ENCODE assay signal across 8 mouse cellular contexts in the genomic region with DNA sequence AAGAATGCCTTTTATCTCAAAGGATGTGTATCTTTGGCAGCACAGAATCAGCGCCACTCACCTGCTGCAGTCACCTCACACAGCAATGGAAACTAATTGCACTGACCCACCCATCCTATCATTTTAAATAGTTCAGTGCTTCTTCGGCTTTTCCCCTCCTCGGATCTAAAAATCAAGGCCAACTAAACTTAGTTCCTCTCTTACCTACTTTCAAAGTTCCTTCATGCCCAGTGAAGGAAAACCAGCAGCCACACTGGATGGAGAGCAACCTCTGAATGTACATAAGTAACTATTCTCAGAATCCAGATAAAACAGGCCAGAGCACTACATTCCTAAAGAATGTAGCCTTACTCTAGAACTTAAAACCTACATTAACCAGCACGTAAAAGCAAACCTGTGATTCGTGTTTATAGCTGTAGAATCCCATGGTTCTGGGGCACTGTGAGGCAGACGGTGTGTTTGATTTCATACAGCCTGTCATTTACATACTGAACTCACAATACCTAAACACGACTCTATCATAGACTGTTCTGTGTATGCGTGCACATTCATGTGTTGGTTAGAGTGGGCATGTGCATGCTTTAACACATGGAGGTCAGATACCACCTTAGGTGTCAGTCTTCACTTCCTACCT. TPM values are rescaled to one million over a fixed set of nuclear protein-coding genes. Genes with fewer than 3 reads are reported as not detected.
DNase-seq lines count a peak whose midpoint lies in the region; ATAC-seq and TF ChIP-seq lines count a peak whose summit lies in the region.

No protein-coding gene starts in this region.

- H3K4me3 ChIP-seq in lung, embryonic 14.5 days (ENCODE audit: low read depth, low read length), result peak overlapping the region; percentile 61
- no peak overlapping the region for H3K4me3 ChIP-seq in forebrain, embryonic 11.5 days (ENCODE audit: low read depth, low read length)
- H3K4me3 ChIP-seq in limb, embryonic 10.5 days, result peak overlapping the region; percentile 78
- peak overlapping the region; percentile 81 for H3K4me3 ChIP-seq in neural tube, embryonic 13.5 days

- peaks cover 14% of the 10 kb centered on the region for H3K4me1 ChIP-seq in lung, embryonic 14.5 days (ENCODE audit: insufficient read depth)
- peaks cover 18% of the 10 kb centered on the region for H3K4me1 ChIP-seq in forebrain, embryonic 11.5 days (replicated peaks; ENCODE audit: control insufficient read depth, insufficient read depth, low read length)
- peaks cover 35% of the 10 kb centered on the region for H3K4me1 ChIP-seq in limb, embryonic 10.5 days
- peaks cover 57% of the 10 kb centered on the region for H3K4me1 ChIP-seq in neural tube, embryonic 13.5 days (replicated peaks)

- TF ChIP-seq CTCF in lung, embryonic 14.5 days (IDR thresholded peaks at IDR 0.05; ENCODE audit: low read depth), result no peak

- peaks cover 48% of the 10 kb centered on the region for H3K36me3 ChIP-seq in lung, embryonic 14.5 days (ENCODE audit: insufficient read depth)
- no peaks in the 10 kb centered on the region; the same call in 1 of the 2 replicates for H3K36me3 ChIP-seq in forebrain, embryonic 11.5 days (ENCODE audit: control insufficient read depth, insufficient read depth, low read length)
- H3K36me3 ChIP-seq in limb, embryonic 10.5 days, result peaks cover 55% of the 10 kb centered on the region
- H3K36me3 ChIP-seq in neural tube, embryonic 13.5 days, result peaks cover 44% of the 10 kb centered on the region

- no peaks in the 10 kb centered on the region for H3K27me3 ChIP-seq in lung, embryonic 14.5 days (ENCODE audit: insufficient read depth, low read length)
- H3K27me3 ChIP-seq in forebrain, embryonic 11.5 days (ENCODE audit: control insufficient read depth, insufficient read depth, low read length), result no peaks in the 10 kb centered on the region
- no peaks in the 10 kb centered on the region for H3K27me3 ChIP-seq in limb, embryonic 10.5 days (ENCODE audit: low read depth, poor library complexity, severe bottlenecking)
- H3K27me3 ChIP-seq in neural tube, embryonic 13.5 days, result no peaks in the 10 kb centered on the region

- no peak overlapping the region for H3K27ac ChIP-seq in lung, embryonic 14.5 days (ENCODE audit: low read depth)
- H3K27ac ChIP-seq in forebrain, embryonic 11.5 days (ENCODE audit: low read depth, low read length), result no peak overlapping the region
- no peak overlapping the region; the same call in 1 of the 2 replicates for H3K27ac ChIP-seq in limb, embryonic 10.5 days
- peak overlapping the region; percentile 81; the same call in 1 of the 2 replicates for H3K27ac ChIP-seq in neural tube, embryonic 13.5 days (replicated peaks)

- peak overlapping the region; percentile 67 for H3K9ac ChIP-seq in lung, embryonic 14.5 days
- no peak overlapping the region for H3K9ac ChIP-seq in forebrain, embryonic 11.5 days (ENCODE audit: low read length)
- peak overlapping the region; percentile 77 for H3K9ac ChIP-seq in neural tube, embryonic 13.5 days

- WGBS in lung, embryonic 14.5 days, result 82% methylated on average over 8 of the region's 8 CpGs
- 89% methylated on average over 8 of the region's 8 CpGs for WGBS in forebrain, embryonic 11.5 days
- 87% methylated on average over 8 of the region's 8 CpGs for WGBS in limb, embryonic 10.5 days
- WGBS in neural tube, embryonic 13.5 days, result 87% methylated on average over 8 of the region's 8 CpGs

- intact Hi-C loops in left cerebral cortex, postnatal 25 days (cut with DNase I), result loop anchor here (10.0 kb wide), 1 partner anchor 155 kb away; a partner anchor contains a TSS

- DNase-seq in lung, embryonic 14.5 days, result no peak
- DNase-seq in lung, postnatal 25 days (ENCODE audit: low spot score), result no peak
- DNase-seq in forebrain, embryonic 11.5 days (ENCODE audit: low spot score), result no peak
- no peak for DNase-seq in limb, embryonic 10.5 days (ENCODE audit: low spot score)
- no peak for DNase-seq in adrenal gland, postnatal 14 days
- DNase-seq in left cerebral cortex, postnatal 25 days (ENCODE audit: low spot score in 2 of 2), result no peak
- DNase-seq in Muller cell, postnatal 12 days (ENCODE audit: inconsistent ontology term), result no peak

- H3K4me2 ChIP-seq in lung, embryonic 14.5 days, result peak overlapping the region; percentile 70
- peak overlapping the region; percentile 84; the same call in 1 of the 2 replicates for H3K4me2 ChIP-seq in forebrain, embryonic 11.5 days (ENCODE audit: low read depth, low read length, severe bottlenecking)
- peak overlapping the region; percentile 87 for H3K4me2 ChIP-seq in neural tube, embryonic 13.5 days

- H3K9me3 ChIP-seq in lung, embryonic 14.5 days (ENCODE audit: low read depth, low read length), result no peaks in the 10 kb centered on the region
- no peaks in the 10 kb centered on the region for H3K9me3 ChIP-seq in forebrain, embryonic 11.5 days (ENCODE audit: control insufficient read depth, low read length)
- H3K9me3 ChIP-seq in limb, embryonic 10.5 days (replicated peaks), result no peaks in the 10 kb centered on the region
- no peaks in the 10 kb centered on the region for H3K9me3 ChIP-seq in neural tube, embryonic 13.5 days

- ATAC-seq in lung, embryonic 14.5 days (ENCODE audit: insufficient read depth), result no peak
- ATAC-seq in forebrain, embryonic 11.5 days (replicated peaks; ENCODE audit: low FRiP score), result no peak
- no peak for ATAC-seq in neural tube, embryonic 13.5 days (ENCODE audit: low read depth)

RNA-seq across cellular contexts. Expression of a gene that starts 0.9 kb away (rescaled TPM):
- 165 and 183 TPM in 2 replicates for polyA plus RNA-seq in lung, embryonic 14.5 days (2014; fragmentation: Nextera tagmentation; extraction: Ambion mirVana)
- 317 and 327 TPM in 2 replicates for polyA plus RNA-seq in forebrain, embryonic 11.5 days (2014; fragmentation: Nextera tagmentation; extraction: Ambion mirVana)
- 272 and 290 TPM in 2 replicates for polyA plus RNA-seq in limb, embryonic 10.5 days (2016; fragmentation: Nextera tagmentation; extraction: Ambion mirVana)
- polyA plus RNA-seq in neural tube, embryonic 13.5 days (2015; fragmentation: Nextera tagmentation; extraction: Ambion mirVana), result 109 and 122 TPM in 2 replicates
- 38.1 and 40.4 TPM in 2 replicates for total RNA-seq in adrenal gland, postnatal 14 days (2021)
- 10 to 100 TPM; 21.4 to 22.3 TPM for total RNA-seq in left cerebral cortex, postnatal 25 days (2021)

RNA-seq across cellular contexts. Expression of a gene that starts 3.9 kb away (rescaled TPM):
- 93.5 and 96.8 TPM in 2 replicates for polyA plus RNA-seq in lung, embryonic 14.5 days (2014; fragmentation: Nextera tagmentation; extraction: Ambion mirVana)
- polyA plus RNA-seq in forebrain, embryonic 11.5 days (2014; fragmentation: Nextera tagmentation; extraction: Ambion mirVana), result 69.7 and 75.5 TPM in 2 replicates
- 90.4 TPM in 2 replicates for polyA plus RNA-seq in limb, embryonic 10.5 days (2016; fragmentation: Nextera tagmentation; extraction: Ambion mirVana)
- 67.1 and 70.1 TPM in 2 replicates for polyA plus RNA-seq in neural tube, embryonic 13.5 days (2015; fragmentation: Nextera tagmentation; extraction: Ambion mirVana)
- total RNA-seq in adrenal gland, postnatal 14 days (2021), result 83.3 and 86.4 TPM in 2 replicates
- total RNA-seq in left cerebral cortex, postnatal 25 days (2021), result 10 to 100 TPM; 36.0 to 39.2 TPM

RNA-seq across cellular contexts. Expression of a gene that starts 41.6 kb away (rescaled TPM):
- polyA plus RNA-seq in lung, embryonic 14.5 days (2014; fragmentation: Nextera tagmentation; extraction: Ambion mirVana), result 42.8 and 44.4 TPM in 2 replicates
- polyA plus RNA-seq in forebrain, embryonic 11.5 days (2014; fragmentation: Nextera tagmentation; extraction: Ambion mirVana), result 59.5 and 60.8 TPM in 2 replicates
- polyA plus RNA-seq in limb, embryonic 10.5 days (2016; fragmentation: Nextera tagmentation; extraction: Ambion mirVana), result 43.5 and 51.7 TPM in 2 replicates
- 45.4 and 48.2 TPM in 2 replicates for polyA plus RNA-seq in neural tube, embryonic 13.5 days (2015; fragmentation: Nextera tagmentation; extraction: Ambion mirVana)
- 35.6 and 40.0 TPM in 2 replicates for total RNA-seq in adrenal gland, postnatal 14 days (2021)
- 10 to 100 TPM; 45.6 to 50.7 TPM for total RNA-seq in left cerebral cortex, postnatal 25 days (2021)

RNA-seq across cellular contexts. Expression of a gene that starts 41.6 kb away (rescaled TPM):
- polyA plus RNA-seq in lung, embryonic 14.5 days (2014; fragmentation: Nextera tagmentation; extraction: Ambion mirVana), result 56.8 and 60.6 TPM in 2 replicates
- 77.9 and 78.5 TPM in 2 replicates for polyA plus RNA-seq in forebrain, embryonic 11.5 days (2014; fragmentation: Nextera tagmentation; extraction: Ambion mirVana)
- 71.7 and 74.6 TPM in 2 replicates for polyA plus RNA-seq in limb, embryonic 10.5 days (2016; fragmentation: Nextera tagmentation; extraction: Ambion mirVana)
- polyA plus RNA-seq in neural tube, embryonic 13.5 days (2015; fragmentation: Nextera tagmentation; extraction: Ambion mirVana), result 53.7 and 59.7 TPM in 2 replicates
- 39.2 and 46.9 TPM in 2 replicates for total RNA-seq in adrenal gland, postnatal 14 days (2021)
- total RNA-seq in left cerebral cortex, postnatal 25 days (2021), result 10 to 100 TPM; 36.9 to 38.7 TPM
